Mouse (Mus musculus) natural killer cell, adult 2 months (primary cell): ENCODE results near the gene Jun.
A peak's percentile ranks its signal among the peaks of the same experiment; 100 is the strongest.

Experiments used
- DNase-seq, 2 experiments: peaks; one replicate each; pipeline ENCODE4 v3.0.0; 2022; ENCODE audit warnings: low spot score in 2 of 2

The Jun gene

GRCm38 (mm10) chr4:95031158-95031557, 20.9 kb downstream of the Jun start:
- no peak for DNase-seq

- no peak for DNase-seq
Observed at GRCm38 (mm10) chr4:95025847-95026600, 26.0 kb downstream of the Jun start.

GRCm38 (mm10) chr4:95023350-95023953, 28.6 kb downstream of the Jun start:
- no peak for DNase-seq

- no peak for DNase-seq
Observed at GRCm38 (mm10) chr4:95021649-95022637, 30.1 kb downstream of the Jun start.

- DNase-seq: no peak
Observed at GRCm38 (mm10) chr4:95020201-95020600, 31.8 kb downstream of the Jun start.

GRCm38 (mm10) chr4:95018221-95018620, 33.8 kb downstream of the Jun start:
- no peak for DNase-seq

GRCm38 (mm10) chr4:95012706-95013105, 39.3 kb downstream of the Jun start:
- DNase-seq: no peak

- no peak for DNase-seq
Observed at GRCm38 (mm10) chr4:95012256-95012655, 39.8 kb downstream of the Jun start.

GRCm38 (mm10) chr4:95008175-95009057, 43.6 kb downstream of the Jun start:
- DNase-seq: peak; percentile 30 to 57

GRCm38 (mm10) chr4:95007759-95008158, 44.3 kb downstream of the Jun start:
- DNase-seq: no peak

GRCm38 (mm10) chr4:95005251-95005830, 46.7 kb downstream of the Jun start:
- DNase-seq: no peak

- DNase-seq: no peak
Observed at GRCm38 (mm10) chr4:95001043-95001775, 50.8 kb downstream of the Jun start.

GRCm38 (mm10) chr4:95000147-95000546, 51.9 kb downstream of the Jun start:
- DNase-seq: no peak

GRCm38 (mm10) chr4:94999249-94999648, 52.8 kb downstream of the Jun start:
- DNase-seq: peak in 1 of 2 experiments; percentile 63
